Mouse (Mus musculus) right cerebral cortex, postnatal 4 days (tissue): ENCODE results near the gene Kcnn4.
A peak's percentile ranks its signal among the peaks of the same experiment; 100 is the strongest.
"Not testable (repeated sequence)": the region's sequence is repeated elsewhere in the genome, so short reads cannot be mapped to it uniquely, and the experiment has no call there.

Source experiments
- DNase-seq: peaks from one replicate; pipeline ENCODE4 v3.0.0-alpha.2; 2022

Kcnn4 gene

DNA sequence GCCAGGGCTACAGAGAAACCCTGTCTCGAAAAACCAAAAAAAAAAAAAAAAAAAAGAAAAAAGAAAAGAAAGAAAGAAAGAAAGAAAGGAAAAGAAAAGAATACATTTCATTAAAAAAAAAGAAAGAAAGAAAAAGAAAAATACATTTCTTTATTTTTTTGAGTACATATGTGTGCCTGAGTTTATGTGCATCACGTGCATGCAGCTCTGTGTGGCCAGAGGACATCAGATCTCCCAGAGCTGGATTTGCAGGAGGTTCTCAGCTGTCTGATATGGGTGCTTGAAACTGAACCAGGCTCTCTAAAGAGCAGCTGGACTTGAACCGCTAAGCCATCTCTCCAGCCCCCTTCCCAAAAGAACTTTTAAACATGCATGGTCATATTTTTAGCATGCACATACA, 24.0 kb downstream of the Kcnn4 start:
- no peak for DNase-seq

DNA sequence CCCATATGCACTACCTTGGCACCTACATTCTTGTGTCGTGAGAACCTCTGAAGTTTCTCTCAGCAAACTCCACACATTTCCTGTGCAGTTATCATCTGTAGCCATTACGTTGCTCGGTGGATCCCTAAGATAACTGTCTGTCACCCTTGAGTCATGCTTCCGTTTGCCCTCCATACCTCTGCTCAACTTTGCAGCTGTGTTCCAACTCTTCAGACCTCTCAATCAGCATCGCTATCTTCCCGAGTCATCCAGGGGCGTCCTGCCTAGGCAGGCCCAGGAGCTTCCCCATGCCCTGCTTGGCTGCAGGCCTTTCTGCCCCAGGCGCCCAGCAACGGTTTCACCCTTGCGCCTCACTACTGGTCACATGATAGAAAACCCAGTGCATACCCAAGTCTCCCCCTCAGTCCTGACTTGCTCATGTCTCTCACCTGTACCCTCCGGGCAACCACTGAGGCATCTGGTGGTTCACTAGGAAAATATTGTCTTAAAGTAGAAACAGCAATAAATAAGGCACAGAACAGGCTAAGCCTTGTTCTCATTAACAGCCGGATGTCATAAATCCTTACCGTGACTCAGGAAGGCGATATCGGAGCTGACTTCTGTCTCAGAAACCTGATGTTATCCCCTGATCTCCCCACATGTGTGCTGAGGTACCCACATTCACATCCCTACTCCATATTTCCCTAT, 24.6 kb downstream of the Kcnn4 start:
- no peak for DNase-seq

DNA sequence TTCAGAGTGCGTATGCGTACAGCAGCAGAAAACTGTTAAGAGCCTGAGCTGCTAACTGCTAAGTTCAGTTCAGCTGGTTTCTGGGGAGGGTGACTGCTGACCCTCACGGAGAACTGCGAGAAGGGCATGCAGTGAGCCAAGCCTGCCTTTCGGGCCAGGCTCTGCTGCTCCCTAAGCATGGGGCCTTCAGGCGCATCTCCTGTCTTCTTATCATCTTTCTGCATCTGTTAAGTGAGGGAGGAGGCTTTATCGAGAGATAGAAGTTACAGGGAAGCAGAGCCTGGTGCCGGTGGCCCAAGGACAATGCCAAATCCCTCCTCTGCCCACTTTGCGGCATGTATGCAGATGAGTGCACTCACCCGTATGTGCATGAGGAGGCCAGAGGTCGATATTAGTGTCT, 26.8 kb downstream of the Kcnn4 start:
- DNase-seq = no peak

DNA sequence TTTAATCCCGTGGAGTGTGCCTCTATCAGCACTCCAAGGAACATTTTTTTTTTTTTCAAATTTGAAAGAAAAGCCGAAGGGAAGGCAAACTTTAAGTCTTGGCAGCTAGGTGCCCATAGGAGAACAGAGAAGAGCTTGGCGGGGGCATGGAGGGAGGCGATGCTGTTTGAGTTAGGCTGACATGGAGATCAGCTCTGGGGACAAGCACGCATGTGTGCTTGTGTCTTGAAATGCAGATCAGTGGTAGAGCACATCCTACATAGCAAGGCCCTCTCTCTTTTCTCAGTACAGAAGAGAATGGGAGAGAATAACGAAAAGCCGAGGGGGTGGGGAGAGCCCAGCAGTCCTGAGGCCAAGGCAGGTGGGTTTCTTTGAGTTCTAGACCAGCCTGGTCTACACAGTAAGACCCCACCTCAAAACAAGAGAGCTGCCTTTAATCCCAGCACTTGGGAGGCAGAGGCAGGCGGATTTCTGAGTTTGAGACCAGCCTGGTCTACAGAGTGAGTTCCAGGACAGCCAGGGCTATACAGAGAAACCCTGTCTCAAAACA, 28.4 kb downstream of the Kcnn4 start:
- DNase-seq = no peak

DNA sequence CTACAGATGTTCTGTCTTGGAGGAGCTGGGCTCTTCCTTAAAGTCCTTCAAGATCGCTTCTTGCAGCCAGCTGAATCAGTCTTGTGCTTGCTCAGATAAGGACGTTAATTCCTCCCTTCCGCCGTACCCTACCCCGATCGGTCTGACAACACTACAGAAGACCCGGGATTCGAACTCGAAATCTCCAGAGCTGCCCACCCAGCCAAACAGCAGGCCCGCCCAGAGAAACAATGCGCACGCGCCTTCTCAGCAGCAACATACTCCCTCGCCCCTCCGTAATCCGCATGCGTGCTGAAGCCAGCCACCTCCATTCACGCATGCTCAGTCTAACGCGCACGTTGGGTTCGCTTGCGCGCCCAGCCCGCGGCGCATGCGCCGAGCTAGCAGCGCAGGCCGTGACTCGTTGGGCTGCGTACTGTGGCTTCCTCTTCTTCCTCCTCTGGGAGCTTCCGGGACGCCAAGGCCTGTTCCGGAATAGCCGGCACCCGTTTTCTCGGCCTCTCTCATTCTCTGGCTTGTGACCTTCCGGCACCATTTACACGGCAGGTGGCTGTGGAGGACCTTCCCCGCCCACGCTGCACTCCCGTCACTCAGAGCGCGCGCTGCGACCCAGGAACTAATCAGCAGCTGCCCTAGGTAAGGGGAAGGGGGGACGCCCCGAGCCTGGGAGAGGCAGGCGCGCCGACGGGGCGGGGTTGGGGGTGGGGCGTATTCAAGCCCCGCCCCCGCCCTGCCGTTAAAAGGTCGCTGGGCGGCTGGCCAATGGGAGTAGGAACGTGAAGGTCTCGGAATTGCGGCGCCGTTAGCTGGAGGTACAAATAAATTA, 29.4 kb downstream of the Kcnn4 start, which contains the start of gene Smg9:
Gene Smg9 (plus strand): TSS at position 364 of the 826 bp plus-strand sequence.
- peak; percentile 95 for DNase-seq

DNA sequence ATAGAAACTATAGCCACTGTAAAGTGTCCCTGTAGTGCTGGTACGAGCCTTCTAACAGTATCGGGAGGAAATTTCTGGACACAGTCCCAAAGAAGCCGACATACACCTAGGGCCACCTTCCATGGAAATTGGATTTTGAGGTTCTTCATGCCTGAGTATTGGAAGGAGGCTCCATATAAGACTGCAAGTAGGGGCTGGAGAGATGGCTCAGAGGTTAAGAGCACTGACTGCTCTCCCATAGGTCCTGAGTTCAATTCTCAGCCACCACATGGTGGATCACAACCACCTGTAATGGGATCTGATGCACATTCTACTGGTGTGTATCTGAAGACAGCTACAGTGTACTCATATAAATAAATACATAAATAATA, 30.0 kb downstream of the Kcnn4 start:
- DNase-seq = no peak

DNA sequence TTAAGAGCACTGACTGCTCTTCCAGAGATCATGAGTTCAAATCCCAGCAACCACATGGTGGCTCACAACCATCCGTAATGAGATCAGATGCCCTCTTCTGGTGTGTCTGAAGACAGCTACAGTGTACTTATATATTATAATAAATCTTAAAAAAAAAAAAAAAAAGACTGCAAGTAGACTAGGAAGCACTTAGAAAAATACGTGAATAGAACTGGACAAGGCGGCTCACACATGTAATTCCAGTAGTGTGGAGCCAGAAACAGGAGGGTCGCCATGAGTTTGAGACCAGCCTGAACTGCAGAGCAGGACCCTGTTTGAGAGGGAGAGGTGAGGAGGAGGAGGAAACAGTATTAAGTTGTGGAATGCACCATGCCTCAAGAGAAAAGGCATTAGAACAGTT, 30.4 kb downstream of the Kcnn4 start:
- DNase-seq = not testable (repeated sequence)

DNA sequence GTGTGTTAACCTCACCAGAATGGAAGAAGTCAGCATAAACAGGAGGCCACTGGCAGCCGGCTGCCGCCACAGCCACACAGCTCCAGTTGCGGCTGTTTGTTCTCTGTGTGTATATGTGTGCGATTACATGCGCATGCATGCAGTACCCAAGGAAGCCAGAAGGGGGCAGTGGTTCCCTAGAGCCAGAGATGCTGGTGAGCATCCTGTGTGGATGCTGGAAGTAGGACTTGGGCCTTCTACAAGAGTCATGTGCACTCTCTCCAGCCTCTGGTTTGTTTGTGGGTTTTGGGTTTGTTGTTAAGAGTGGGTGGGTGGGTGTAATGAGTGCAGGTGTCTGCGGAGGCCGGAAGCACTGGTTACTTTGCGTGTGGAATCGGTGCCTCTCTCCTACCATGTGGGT, 32.8 kb downstream of the Kcnn4 start:
- DNase-seq = no peak

DNA sequence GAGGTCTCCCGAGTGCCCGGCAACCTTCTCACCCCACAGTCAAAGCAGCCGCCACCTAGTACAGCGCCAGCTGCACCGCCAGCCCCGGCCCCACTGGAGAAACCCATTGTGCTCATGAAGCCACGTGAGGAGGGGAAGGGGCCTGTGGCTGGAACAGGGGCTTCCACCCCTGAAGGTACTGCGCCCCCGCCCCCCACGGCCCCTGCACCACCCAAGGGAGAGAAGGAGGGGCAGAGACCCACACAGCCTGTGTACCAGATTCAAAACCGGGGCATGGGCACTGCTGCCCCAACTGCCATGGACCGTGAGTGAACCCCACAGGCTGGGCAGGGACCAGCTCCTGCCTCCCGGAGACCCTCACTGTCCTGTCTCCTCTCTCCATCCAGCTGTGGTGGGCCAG, 35.6 kb downstream of the Kcnn4 start:
- DNase-seq = no peak

DNA sequence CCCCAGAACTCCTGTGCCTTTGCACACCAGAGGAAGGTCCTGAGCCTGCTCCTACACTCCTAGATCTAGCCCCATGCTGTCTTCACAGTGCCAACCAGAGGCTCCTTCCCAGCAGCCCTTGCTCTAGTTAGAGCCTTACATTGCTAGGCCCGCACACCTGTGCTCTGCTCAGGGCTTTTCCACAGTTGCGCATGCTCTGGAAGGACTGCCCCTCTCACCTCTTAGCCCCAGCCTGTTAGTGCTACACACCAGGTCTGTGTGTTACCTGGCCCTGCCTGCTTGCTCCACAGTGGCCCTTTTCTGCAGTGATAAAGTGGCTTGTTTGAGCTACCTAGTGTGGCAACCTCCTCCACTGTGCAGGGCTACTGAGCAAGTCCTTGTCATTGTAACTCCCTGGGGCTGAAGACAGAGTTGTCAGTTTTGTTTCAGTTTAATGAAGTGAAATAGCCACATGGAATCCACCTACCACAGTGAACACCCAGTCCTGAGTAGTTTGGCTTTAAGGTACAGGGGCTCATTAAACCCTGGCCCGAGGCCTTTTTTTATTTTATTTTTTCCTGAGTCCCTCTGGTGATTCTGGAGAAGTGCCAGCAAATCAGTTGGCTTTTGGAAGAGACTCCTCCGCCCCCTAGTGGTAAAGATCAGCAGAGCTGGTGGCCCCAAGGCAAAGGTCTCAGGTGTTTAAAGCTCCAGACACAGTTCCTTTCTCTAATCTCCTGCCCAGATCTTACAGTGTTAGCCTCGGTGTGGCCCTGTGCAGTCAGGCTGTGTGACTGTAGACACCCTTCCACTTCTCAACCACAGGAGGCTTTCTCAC, 36.7 kb downstream of the Kcnn4 start:
- peak; percentile 57 for DNase-seq

DNA sequence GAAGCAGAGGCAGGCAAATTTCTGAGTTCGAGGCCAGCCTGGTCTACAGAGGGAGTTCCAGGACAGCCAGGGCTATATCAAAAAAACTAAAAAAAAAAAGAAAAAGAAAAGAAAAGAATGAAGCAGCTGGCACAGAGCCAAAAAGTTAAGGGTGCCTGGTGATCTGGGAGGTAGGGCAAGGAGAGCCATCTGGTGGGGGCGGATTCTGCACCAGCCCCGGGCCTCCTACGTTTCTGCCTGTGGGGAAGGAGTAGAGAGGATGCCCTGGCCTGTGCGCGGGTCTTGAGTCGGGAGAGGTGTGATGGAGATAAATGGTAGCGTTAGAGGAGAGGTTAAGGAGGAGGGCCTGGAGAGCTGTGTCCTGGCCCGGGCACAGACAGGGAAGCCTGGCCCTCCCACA, 38.1 kb downstream of the Kcnn4 start:
- DNase-seq = no peak

DNA sequence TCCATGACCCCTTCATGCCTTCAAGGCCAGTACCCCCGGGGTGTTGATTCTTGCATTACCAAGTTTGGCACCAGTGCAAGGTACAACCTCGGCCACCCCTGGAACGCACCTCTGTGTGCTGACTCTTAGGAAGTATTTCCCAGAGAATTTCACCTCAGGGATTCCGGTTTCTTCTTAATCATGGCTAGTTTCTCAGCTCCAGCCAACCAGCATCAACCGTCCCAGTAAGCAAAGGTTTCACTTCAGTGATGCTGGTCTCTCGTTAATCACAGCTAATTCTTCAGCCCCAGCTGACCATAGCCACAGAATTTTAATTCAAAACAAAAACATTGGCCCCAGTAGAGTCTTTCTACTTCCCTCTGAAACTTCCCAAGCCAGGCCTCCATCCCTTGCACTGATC, 40.1 kb downstream of the Kcnn4 start:
- DNase-seq = no peak

DNA sequence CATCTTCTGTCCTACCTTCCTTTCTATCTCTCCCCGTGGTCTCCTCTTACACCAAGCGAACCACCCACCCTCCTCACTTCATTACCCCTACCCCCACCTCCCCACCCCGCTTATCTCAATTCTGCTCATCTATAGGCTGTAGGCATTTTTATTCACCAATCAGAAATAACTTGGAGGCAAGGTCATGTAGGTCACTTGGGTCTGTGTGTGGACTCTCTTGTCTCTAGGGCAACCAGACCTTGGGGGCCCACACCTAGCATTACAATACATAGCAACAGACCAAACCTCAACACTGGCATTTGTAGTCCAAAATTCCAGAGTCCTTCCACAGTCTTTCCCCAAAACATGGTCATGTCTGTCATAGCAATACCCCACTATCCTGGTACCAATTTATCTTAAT, 40.8 kb downstream of the Kcnn4 start:
- no peak for DNase-seq

DNA sequence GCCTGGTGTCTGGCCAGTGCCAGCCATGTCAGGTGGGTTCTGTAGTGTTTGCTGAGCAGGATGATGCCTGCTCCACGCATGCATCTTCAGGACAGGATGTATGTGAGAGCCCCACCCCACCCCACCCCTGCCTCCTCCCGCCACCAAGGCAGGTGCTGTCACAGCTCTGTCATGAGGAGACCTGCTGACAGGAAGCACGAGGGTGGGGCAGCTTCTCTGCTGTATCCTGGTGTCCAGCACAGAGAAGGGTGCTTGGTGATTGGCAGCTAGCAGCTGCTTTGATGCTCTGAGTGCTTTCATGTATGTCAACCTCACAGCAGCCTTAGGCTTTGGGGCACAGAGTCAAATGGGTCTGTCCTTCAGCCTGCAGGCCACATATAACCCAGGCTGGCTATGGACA, 43.6 kb downstream of the Kcnn4 start:
- DNase-seq = no peak

DNA sequence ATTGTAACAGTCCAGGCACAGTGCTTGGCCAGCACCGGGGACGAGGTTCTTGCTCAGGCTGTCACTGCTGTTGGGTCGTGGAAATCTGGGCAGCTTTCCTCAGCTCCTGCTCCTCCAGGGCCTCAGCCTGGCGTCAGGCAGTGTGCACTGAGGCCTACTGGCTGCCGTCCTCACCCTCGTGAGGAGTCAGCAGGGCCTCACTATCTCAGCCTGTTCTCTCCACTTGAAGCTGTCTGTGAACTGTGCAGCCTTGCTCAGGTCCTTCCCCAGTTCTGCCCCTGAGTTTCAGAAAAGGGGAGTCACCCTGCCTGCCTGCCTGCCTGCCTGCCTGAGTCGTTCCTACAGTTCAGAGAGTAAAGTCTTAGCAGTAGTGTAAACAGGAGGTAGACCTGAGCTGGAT, 45.2 kb downstream of the Kcnn4 start:
- no peak for DNase-seq

DNA sequence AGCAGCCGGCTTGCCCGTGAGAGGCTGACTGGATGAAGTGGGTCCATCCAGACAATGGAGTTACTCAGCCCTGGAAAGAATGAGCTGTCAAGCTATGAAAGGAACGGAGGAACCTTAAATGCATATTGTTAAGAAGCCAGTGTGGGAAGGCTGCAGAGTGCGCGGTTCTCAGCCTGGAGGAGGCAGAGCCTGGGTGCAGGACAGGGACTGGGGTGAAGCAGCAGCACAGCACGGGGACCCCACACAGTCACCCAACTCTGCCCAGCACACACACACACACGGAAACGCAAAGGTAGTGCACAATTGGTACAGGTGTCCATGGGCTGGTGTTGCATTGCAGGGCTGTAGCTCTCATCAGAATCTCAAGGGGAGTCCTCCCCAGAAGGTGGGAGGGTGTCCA, 49.5 kb downstream of the Kcnn4 start:
- DNase-seq = no peak

DNA sequence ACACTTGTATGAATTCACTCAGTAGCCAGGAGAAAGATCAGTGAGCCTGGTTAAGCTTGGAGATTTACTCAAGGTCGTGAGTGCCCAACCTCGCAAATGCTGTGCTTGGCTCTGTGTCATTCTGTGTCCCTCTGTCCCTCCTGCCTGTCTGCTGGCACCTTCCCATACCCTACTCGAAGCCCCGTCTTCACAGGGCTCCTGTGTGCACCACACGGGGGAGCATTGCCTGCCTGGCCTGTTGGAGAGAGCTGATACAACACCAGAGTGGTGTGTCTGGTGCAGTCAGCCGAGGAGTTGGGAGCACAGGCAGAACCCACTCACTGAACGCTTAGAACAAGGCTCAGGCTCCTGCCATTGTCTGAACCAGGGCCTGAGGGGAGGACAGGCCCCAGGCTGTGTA, 51.6 kb downstream of the Kcnn4 start:
- DNase-seq = no peak

DNA sequence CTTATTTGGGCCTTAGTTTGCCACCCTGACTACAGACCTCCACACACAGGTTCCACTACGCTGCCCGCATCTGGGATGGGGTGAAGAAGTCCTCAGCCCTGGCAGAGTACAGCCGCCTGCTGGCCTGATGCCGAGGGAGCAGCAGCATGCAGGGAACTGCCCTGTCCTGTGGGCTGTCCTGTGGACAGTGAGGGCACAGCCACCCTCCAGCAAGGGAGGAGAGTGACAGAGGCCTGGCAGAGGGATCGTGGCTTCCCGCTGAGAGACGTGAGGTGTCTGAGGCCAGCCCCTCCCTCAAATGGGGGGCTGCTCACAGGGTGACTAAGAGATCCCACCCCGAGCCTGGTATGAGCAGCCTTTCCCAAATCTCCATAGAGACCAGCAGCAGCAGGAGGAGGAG, 52.2 kb downstream of the Kcnn4 start:
- no peak for DNase-seq

DNA sequence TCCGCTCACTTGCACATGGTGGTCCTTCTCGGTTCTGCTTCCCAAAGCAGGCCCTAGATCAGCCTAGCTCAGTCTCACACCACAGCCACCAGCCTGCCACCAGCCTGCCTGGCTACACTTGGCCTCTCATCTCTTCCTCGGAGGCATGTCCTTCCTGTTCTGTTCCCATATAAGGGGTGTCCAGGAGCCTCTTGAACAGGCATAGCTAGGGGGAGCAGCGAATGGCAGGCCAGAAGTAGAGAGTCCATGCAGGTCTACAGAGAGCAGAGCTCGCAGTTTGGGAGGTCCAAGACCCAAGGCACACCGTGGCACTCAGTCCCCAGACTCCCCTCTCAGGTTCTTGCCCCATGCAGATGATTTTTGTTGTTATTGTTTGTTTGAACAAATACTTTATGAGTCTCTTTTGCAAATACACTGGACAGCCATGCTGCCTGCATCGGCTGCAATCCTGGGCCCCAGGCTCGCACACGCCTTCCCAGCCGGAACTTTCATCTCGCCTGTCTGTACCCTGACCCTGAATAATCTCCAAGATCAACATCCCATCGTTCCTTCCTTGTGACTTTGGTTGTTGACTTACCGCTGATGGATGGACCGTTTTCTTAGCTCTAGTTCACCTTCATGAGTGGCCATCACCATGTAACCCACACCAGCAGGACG, 53.2 kb downstream of the Kcnn4 start:
- no peak for DNase-seq

DNA sequence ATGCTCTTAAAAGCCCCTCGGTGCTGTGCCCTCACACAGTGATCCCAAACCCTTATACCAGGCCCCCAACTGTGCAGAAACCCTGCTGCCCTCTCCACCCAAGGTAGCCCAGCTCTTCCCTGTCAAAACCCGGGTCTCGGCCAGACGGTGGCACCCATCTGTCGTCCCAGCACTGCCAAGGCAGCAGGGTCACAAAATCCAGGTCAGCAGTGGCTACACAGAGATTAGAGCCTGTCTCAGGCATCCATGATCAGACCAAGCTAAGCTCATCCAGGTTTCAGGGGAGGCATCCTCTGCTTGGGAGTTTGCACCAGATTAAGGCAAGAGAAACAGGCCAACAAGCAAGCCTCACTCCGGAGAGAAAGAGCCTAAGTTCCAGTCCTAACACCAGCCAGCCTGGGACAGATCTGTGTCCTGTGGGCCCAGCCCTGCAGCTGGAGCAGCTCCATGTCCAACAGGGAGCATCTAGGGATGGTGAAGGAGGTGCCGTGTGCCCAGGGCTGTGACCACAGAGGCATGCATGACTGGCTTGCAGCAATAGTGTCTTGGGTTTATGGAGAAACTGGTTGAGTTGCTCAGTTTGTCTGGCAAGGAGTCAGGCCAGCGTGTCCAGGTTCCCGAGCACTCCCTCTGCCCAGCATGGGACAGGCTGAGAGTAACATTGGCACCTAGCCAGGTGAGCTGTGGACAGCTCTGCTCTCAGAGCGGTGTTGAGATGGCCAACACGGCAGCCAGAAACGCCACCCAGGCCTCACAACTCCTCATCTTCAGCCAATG, 54.1 kb downstream of the Kcnn4 start:
- DNase-seq = peak; percentile 46

DNA sequence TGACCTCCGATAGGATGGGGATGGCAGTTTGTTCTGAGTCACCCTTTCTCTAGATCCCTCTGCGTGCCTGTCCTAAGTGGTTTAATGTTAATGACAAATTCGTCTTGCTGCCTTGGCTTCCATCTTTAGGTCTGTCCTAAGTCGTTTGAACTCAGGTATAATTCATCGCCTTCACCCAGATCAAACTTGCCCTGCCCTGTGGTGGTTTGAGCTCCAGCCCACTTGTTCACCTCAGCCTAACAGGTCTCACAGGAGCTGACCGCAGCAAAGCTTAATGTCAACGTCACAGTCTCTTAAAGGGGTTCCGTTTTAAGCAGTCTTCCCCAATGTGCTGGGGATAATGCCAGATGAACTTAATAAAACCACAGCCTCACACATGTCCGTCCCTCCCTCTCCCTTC, 55.9 kb downstream of the Kcnn4 start:
- DNase-seq = no peak

DNA sequence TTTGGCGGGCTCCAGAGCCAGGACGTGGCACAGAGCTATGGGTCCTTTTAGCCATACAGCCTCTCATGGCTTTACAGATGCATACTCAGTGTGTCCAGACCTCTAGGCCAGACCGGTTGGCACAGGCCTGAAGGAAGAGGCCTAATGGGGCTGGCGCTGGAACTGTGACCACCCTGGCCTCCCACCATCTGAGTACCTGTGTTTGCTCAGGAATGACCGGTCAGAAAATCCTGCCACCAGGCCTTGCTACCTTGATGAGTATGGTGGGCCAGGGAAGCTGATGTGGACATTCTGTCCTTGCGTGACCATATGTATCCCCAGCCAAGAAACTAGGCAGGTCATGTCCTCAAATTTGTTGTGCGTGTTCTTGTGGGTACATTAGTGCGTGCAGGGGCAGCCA, 57.1 kb downstream of the Kcnn4 start:
- DNase-seq = no peak
